Comparison of ENCODE assay signal across 30 mouse cellular contexts in the genomic region with DNA sequence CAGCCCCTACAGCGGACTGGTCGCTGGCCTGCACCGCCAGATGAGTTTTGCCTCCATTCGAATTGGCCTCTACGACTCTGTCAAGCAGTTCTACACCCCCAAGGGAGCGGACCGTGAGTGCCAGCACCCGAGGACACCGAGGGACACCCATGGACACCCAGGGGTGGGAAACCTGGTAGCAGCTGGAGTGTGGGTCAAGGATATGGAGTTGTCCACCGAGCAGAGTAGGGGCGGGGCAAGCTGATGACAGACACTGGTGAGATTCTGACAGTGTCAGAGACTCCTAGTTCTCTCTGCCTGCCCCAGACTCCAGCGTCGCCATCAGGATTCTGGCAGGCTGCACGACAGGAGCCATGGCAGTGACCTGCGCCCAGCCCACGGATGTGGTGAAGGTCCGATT. TPM values are rescaled to one million over a fixed set of nuclear protein-coding genes. Genes with fewer than 3 reads are reported as not detected.
A peak's percentile ranks its signal among the peaks of the same experiment; 100 is the strongest.
DNase-seq lines count a peak whose midpoint lies in the region; ATAC-seq and TF ChIP-seq lines count a peak whose summit lies in the region.
"Had no signal": no experiment of that assay in that cellular context is flagged by ENCODE, and none has a peak within 500 bp of the region (broad histone marks: within the 10 kb centered on the region; RNA-seq: fewer than 3 reads in every experiment).

No protein-coding gene starts in this region.

- WGBS in heart, embryonic 12.5 days: 71% methylated on average over 17 of the region's 17 CpGs
- 74% methylated on average over 17 of the region's 17 CpGs for WGBS in liver, embryonic 12.5 days (ENCODE audit: insufficient replicate concordance)
- 83% methylated on average over 17 of the region's 17 CpGs for WGBS in liver, postnatal 0 days (ENCODE audit: insufficient replicate concordance)
- 82% methylated on average over 17 of the region's 17 CpGs for WGBS in embryonic facial prominence, embryonic 15.5 days
- WGBS in forebrain, embryonic 16.5 days: 89% methylated on average over 17 of the region's 17 CpGs

- H3K27ac ChIP-seq in heart, embryonic 12.5 days (ENCODE audit: poor library complexity, severe bottlenecking): no peak overlapping the region
- no peak overlapping the region for H3K27ac ChIP-seq in liver, embryonic 12.5 days
- H3K27ac ChIP-seq in liver, postnatal 0 days (ENCODE audit: low read depth): no peak overlapping the region
- H3K27ac ChIP-seq in embryonic facial prominence, embryonic 15.5 days (replicated peaks): no peak overlapping the region
- H3K27ac ChIP-seq in forebrain, embryonic 16.5 days (ENCODE audit: low read length): no peak overlapping the region
- H3K27ac ChIP-seq: embryonic facial prominence, embryonic 12.5 days; forebrain, embryonic 13.5 days; heart, adult 2 months; hindbrain, embryonic 14.5 days; limb, embryonic 12.5 days; midbrain, embryonic 12.5 days had no signal

- no peaks in the 10 kb centered on the region; the same call in 1 of the 2 replicates for H3K4me1 ChIP-seq in heart, embryonic 12.5 days (replicated peaks)
- peaks cover 36% of the 10 kb centered on the region for H3K4me1 ChIP-seq in liver, embryonic 12.5 days
- no peaks in the 10 kb centered on the region for H3K4me1 ChIP-seq in liver, postnatal 0 days (ENCODE audit: insufficient read depth)
- H3K4me1 ChIP-seq in embryonic facial prominence, embryonic 15.5 days: no peaks in the 10 kb centered on the region; the same call in 1 of the 2 replicates
- no peaks in the 10 kb centered on the region for H3K4me1 ChIP-seq in forebrain, embryonic 16.5 days (replicated peaks; ENCODE audit: control insufficient read depth, insufficient read depth, low read length)
- H3K4me1 ChIP-seq: embryonic facial prominence, embryonic 12.5 days; forebrain, embryonic 13.5 days; limb, embryonic 12.5 days; midbrain, embryonic 12.5 days had no signal

- H3K9me3 ChIP-seq in heart, embryonic 12.5 days (replicated peaks): no peaks in the 10 kb centered on the region
- H3K9me3 ChIP-seq in liver, embryonic 12.5 days (replicated peaks): no peaks in the 10 kb centered on the region
- H3K9me3 ChIP-seq in liver, postnatal 0 days (ENCODE audit: low read length): no peaks in the 10 kb centered on the region
- H3K9me3 ChIP-seq in embryonic facial prominence, embryonic 15.5 days (replicated peaks): no peaks in the 10 kb centered on the region
- H3K9me3 ChIP-seq in forebrain, embryonic 16.5 days (ENCODE audit: control insufficient read depth, low read length): no peaks in the 10 kb centered on the region
- H3K9me3 ChIP-seq: embryonic facial prominence, embryonic 12.5 days; forebrain, embryonic 13.5 days; limb, embryonic 12.5 days; midbrain, embryonic 12.5 days had no signal

- TF ChIP-seq EP300 in liver, postnatal 0 days (IDR thresholded peaks at IDR 0.05; ENCODE audit: low read depth): no peak

- no peak for TF ChIP-seq CTCF in liver, postnatal 0 days (IDR thresholded peaks at IDR 0.05; ENCODE audit: low read depth)

- peak overlapping the region; percentile 21; the same call in 1 of the 2 replicates for H3K4me2 ChIP-seq in heart, embryonic 12.5 days
- H3K4me2 ChIP-seq in liver, embryonic 12.5 days: no peak overlapping the region
- H3K4me2 ChIP-seq in liver, postnatal 0 days (ENCODE audit: low read depth, low read length): no peak overlapping the region
- H3K4me2 ChIP-seq in embryonic facial prominence, embryonic 15.5 days (replicated peaks): no peak overlapping the region
- H3K4me2 ChIP-seq in forebrain, embryonic 16.5 days (ENCODE audit: low read length): no peak overlapping the region
- H3K4me2 ChIP-seq: embryonic facial prominence, embryonic 12.5 days; forebrain, embryonic 13.5 days; hindbrain, embryonic 14.5 days; limb, embryonic 12.5 days; liver, embryonic 11.5 days; midbrain, embryonic 12.5 days had no signal

- H3K9ac ChIP-seq in heart, embryonic 12.5 days: 0 out of 2 replicates have a peak overlapping the region, but pooled peaks have one; percentile 48
- no peak overlapping the region for H3K9ac ChIP-seq in liver, embryonic 12.5 days
- no peak overlapping the region for H3K9ac ChIP-seq in liver, postnatal 0 days (replicated peaks)
- H3K9ac ChIP-seq in embryonic facial prominence, embryonic 15.5 days: no peak overlapping the region
- H3K9ac ChIP-seq in forebrain, embryonic 16.5 days (replicated peaks; ENCODE audit: low read depth, low read length): no peak overlapping the region
- H3K9ac ChIP-seq: forebrain, embryonic 13.5 days; hindbrain, embryonic 14.5 days; limb, embryonic 12.5 days; midbrain, embryonic 12.5 days had no signal

- H3K27me3 ChIP-seq in heart, embryonic 12.5 days (replicated peaks): peaks cover 12% of the 10 kb centered on the region; the same call in 1 of the 2 replicates
- peaks cover 7% of the 10 kb centered on the region; the same call in 1 of the 2 replicates for H3K27me3 ChIP-seq in liver, embryonic 12.5 days (replicated peaks)
- H3K27me3 ChIP-seq in liver, postnatal 0 days (ENCODE audit: insufficient read depth, low read length): no peaks in the 10 kb centered on the region
- no peaks in the 10 kb centered on the region for H3K27me3 ChIP-seq in embryonic facial prominence, embryonic 15.5 days
- H3K27me3 ChIP-seq in forebrain, embryonic 16.5 days (replicated peaks; ENCODE audit: control insufficient read depth, insufficient read depth, low read length): no peaks in the 10 kb centered on the region
- H3K27me3 ChIP-seq: CH12.LX; embryonic facial prominence, embryonic 12.5 days; forebrain, embryonic 13.5 days; limb, embryonic 12.5 days; midbrain, embryonic 12.5 days had no signal

- no peak overlapping the region for H3K4me3 ChIP-seq in heart, embryonic 12.5 days
- no peak overlapping the region for H3K4me3 ChIP-seq in liver, embryonic 12.5 days
- H3K4me3 ChIP-seq in liver, postnatal 0 days (ENCODE audit: low read depth, low read length): no peak overlapping the region
- H3K4me3 ChIP-seq in embryonic facial prominence, embryonic 15.5 days (replicated peaks): no peak overlapping the region
- no peak overlapping the region for H3K4me3 ChIP-seq in forebrain, embryonic 16.5 days (replicated peaks; ENCODE audit: low read length)
- H3K4me3 ChIP-seq: embryonic facial prominence, embryonic 12.5 days; forebrain, embryonic 13.5 days; heart, adult 2 months; limb, embryonic 12.5 days; midbrain, embryonic 12.5 days had no signal

- H3K36me3 ChIP-seq in heart, embryonic 12.5 days: no peaks in the 10 kb centered on the region
- H3K36me3 ChIP-seq in liver, embryonic 12.5 days: no peaks in the 10 kb centered on the region
- no peaks in the 10 kb centered on the region for H3K36me3 ChIP-seq in liver, postnatal 0 days (replicated peaks; ENCODE audit: insufficient read depth, low read length)
- H3K36me3 ChIP-seq in embryonic facial prominence, embryonic 15.5 days: no peaks in the 10 kb centered on the region
- H3K36me3 ChIP-seq in forebrain, embryonic 16.5 days (ENCODE audit: control insufficient read depth, insufficient read depth): no peaks in the 10 kb centered on the region
- H3K36me3 ChIP-seq: embryonic facial prominence, embryonic 12.5 days; limb, embryonic 12.5 days; midbrain, embryonic 12.5 days had no signal

- 0 out of 2 replicates have a peak, but pooled peaks have one; percentile 45 for ATAC-seq in heart, embryonic 12.5 days (ENCODE audit: insufficient number of reproducible peaks, low FRiP score)
- ATAC-seq in liver, embryonic 12.5 days: peak; percentile 38; the same call in 1 of the 2 replicates
- ATAC-seq in liver, postnatal 0 days: no peak
- peak; percentile 25; the same call in 1 of the 2 replicates for ATAC-seq in embryonic facial prominence, embryonic 15.5 days (ENCODE audit: insufficient number of reproducible peaks, low FRiP score, low TSS enrichment, low read depth)
- no peak for ATAC-seq in forebrain, embryonic 16.5 days
- ATAC-seq: forebrain, embryonic 13.5 days had no signal

- DNase-seq in heart, adult 18-20 months: no peak
- DNase-seq in liver, postnatal 0 days: no peak
- no peak for DNase-seq in cerebellum, postnatal 4 days (ENCODE audit: low spot score in 2 of 2)
- DNase-seq: adrenal gland, postnatal 25 days; B cell, adult 2 months; cerebellum, adult 9-10 months; gastrocnemius, postnatal 14 days; heart, adult 2 months; heart, postnatal 36 days; kidney, adult 9 months; lung, adult 2 months; lung, postnatal 14 days; thymus, postnatal 14 days had no signal

RNA-seq across cellular contexts. Expression of gene Ucp3, which starts 7.4 kb away (rescaled TPM):
- polyA plus RNA-seq in heart, embryonic 12.5 days (2016; fragmentation: Nextera tagmentation; extraction: Ambion mirVana): 0.10 and 0.20 TPM in 2 replicates
- 10 to 100 TPM; 15.7 to 43.8 TPM for total RNA-seq in heart, adult 18-20 months (2021)
- polyA plus RNA-seq in liver, embryonic 12.5 days (2016; fragmentation: Nextera tagmentation; extraction: Ambion mirVana): 0.10 TPM in 1 of 2 replicates, not detected in the other
- 0.08 and 0.21 TPM in 2 replicates for polyA plus RNA-seq in liver, postnatal 0 days (2015; fragmentation: Nextera tagmentation; extraction: Ambion mirVana)
- 0.17 and 0.20 TPM in 2 replicates for polyA plus RNA-seq in embryonic facial prominence, embryonic 15.5 days (2015; fragmentation: Nextera tagmentation; extraction: Ambion mirVana)
- not detected in 2 replicates for polyA plus RNA-seq in forebrain, embryonic 16.5 days (2015; fragmentation: Nextera tagmentation; extraction: Ambion mirVana)
- total RNA-seq: CH12.LX; megakaryocyte progenitor cell, adult 5-6 weeks; monocyte, adult 5-6 weeks; neutrophil, adult 5-6 weeks had no signal
- polyA plus RNA-seq: brain, embryonic 14.5 days; embryonic facial prominence, embryonic 12.5 days; forebrain, embryonic 13.5 days; hindbrain, embryonic 14.5 days; intestine, embryonic 14.5 days; limb, embryonic 12.5 days; liver, embryonic 11.5 days; midbrain, embryonic 12.5 days had no signal

RNA-seq across cellular contexts. Expression of gene Ucp2, which starts 13.0 kb away (rescaled TPM):
- polyA plus RNA-seq in heart, embryonic 12.5 days (2016; fragmentation: Nextera tagmentation; extraction: Ambion mirVana): 240 and 245 TPM in 2 replicates
- 100 to 1,000 TPM; 255 to 377 TPM for total RNA-seq in heart, adult 18-20 months (2021)
- polyA plus RNA-seq in liver, embryonic 12.5 days (2016; fragmentation: Nextera tagmentation; extraction: Ambion mirVana): 814 and 842 TPM in 2 replicates
- polyA plus RNA-seq in liver, postnatal 0 days (2015; fragmentation: Nextera tagmentation; extraction: Ambion mirVana): 530 and 545 TPM in 2 replicates
- 227 and 228 TPM in 2 replicates for polyA plus RNA-seq in embryonic facial prominence, embryonic 15.5 days (2015; fragmentation: Nextera tagmentation; extraction: Ambion mirVana)
- 42.3 and 49.6 TPM in 2 replicates for polyA plus RNA-seq in forebrain, embryonic 16.5 days (2015; fragmentation: Nextera tagmentation; extraction: Ambion mirVana)

RNA-seq across cellular contexts. Expression of gene Dnajb13, which starts 34.6 kb away (rescaled TPM):
- polyA plus RNA-seq in heart, embryonic 12.5 days (2016; fragmentation: Nextera tagmentation; extraction: Ambion mirVana): 0.10 and 0.28 TPM in 2 replicates
- total RNA-seq in heart, adult 18-20 months (2021): under 1 TPM in 1 of 2 experiments, not detected in 1; 0.18 TPM
- polyA plus RNA-seq in liver, embryonic 12.5 days (2016; fragmentation: Nextera tagmentation; extraction: Ambion mirVana): 2.5 TPM in 2 replicates
- 1.0 and 1.8 TPM in 2 replicates for polyA plus RNA-seq in liver, postnatal 0 days (2015; fragmentation: Nextera tagmentation; extraction: Ambion mirVana)
- polyA plus RNA-seq in embryonic facial prominence, embryonic 15.5 days (2015; fragmentation: Nextera tagmentation; extraction: Ambion mirVana): 5.4 and 9.8 TPM in 2 replicates
- 3.0 and 3.3 TPM in 2 replicates for polyA plus RNA-seq in forebrain, embryonic 16.5 days (2015; fragmentation: Nextera tagmentation; extraction: Ambion mirVana)
- total RNA-seq: adrenal gland, postnatal 25 days; gastrocnemius, postnatal 14 days; heart, adult 2 months; heart, postnatal 36 days; megakaryocyte progenitor cell, adult 5-6 weeks had no signal
- polyA plus RNA-seq: heart, embryonic 14.5 days had no signal

RNA-seq across cellular contexts. Expression of gene Coa4, which starts 56.7 kb away (rescaled TPM):
- polyA plus RNA-seq in heart, embryonic 12.5 days (2016; fragmentation: Nextera tagmentation; extraction: Ambion mirVana): 18.9 and 19.2 TPM in 2 replicates
- 10 to 100 TPM; 16.2 to 17.6 TPM for total RNA-seq in heart, adult 18-20 months (2021)
- 15.1 and 18.1 TPM in 2 replicates for polyA plus RNA-seq in liver, embryonic 12.5 days (2016; fragmentation: Nextera tagmentation; extraction: Ambion mirVana)
- polyA plus RNA-seq in liver, postnatal 0 days (2015; fragmentation: Nextera tagmentation; extraction: Ambion mirVana): 11.9 and 12.4 TPM in 2 replicates
- polyA plus RNA-seq in embryonic facial prominence, embryonic 15.5 days (2015; fragmentation: Nextera tagmentation; extraction: Ambion mirVana): 19.7 and 20.8 TPM in 2 replicates
- polyA plus RNA-seq in forebrain, embryonic 16.5 days (2015; fragmentation: Nextera tagmentation; extraction: Ambion mirVana): 10.1 and 12.3 TPM in 2 replicates

Comparison
In these comparisons a context has a peak if more than half of its experiments do, and no peak if none do; other contexts are left out.
1. ATAC-seq: peak in heart, embryonic 12.5 days (single experiment), liver, embryonic 12.5 days (single experiment) and embryonic facial prominence, embryonic 15.5 days (single experiment); none in liver, postnatal 0 days (single experiment) and forebrain, embryonic 16.5 days (single experiment).